ENCODE assay signal across 8 mouse cellular contexts in the genomic region with DNA sequence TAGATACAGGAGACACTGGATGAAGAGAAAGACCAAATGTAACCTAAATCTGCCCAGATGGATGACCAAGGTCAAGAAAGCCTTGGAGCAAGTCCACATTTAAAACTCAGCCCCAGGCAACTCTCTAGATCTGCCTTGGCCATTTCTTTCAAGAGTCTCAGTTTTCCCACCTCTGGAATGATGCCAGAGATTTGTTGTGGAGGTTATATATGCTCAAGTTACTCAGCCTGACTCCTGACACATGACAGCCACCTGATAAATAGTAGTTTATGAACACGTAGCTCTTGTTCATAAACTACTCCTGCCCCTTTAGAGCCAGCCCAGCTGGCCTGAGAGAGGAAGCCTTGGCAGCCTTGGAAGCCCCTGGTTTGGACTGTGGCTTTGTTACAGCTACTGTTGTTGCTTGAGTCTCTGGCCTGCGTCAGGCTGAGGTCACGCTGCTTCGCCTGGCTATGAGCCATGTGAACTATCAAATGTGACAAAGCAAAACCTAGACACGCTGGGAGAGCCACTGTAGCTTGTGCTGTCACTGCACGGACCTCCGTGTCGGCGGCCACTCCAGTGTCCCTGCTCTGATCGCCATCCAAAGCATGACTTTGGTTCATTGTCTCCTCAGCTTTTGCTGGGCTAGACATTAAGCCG.
DNase-seq lines count a peak whose midpoint lies in the region; ATAC-seq and TF ChIP-seq lines count a peak whose summit lies in the region.

No protein-coding gene starts in this region.

- 33% methylated on average over 11 of the region's 11 CpGs for WGBS in kidney, adult 2 months

- no peak for TF ChIP-seq CTCF in kidney, adult 2 months (conservative IDR thresholded peaks at IDR 0.05; ENCODE audit: insufficient read depth, insufficient read length, low read depth, low read length)

- no peak for TF ChIP-seq POLR2A in kidney, adult 2 months (IDR thresholded peaks at IDR 0.05; ENCODE audit: low read depth, low read length)

- H3K27ac ChIP-seq in kidney, adult 2 months (ENCODE audit: insufficient read depth, low read depth, low read length): no peak overlapping the region

- peaks cover 47% of the 10 kb centered on the region for H3K36me3 ChIP-seq in megakaryocyte, embryonic 14.5 days (replicated peaks; ENCODE audit: low read length)
- no peaks in the 10 kb centered on the region for H3K36me3 ChIP-seq in kidney, adult 2 months (ENCODE audit: control insufficient read depth, insufficient read depth, low read length)

- H3K27me3 ChIP-seq in megakaryocyte, embryonic 14.5 days (replicated peaks): no peaks in the 10 kb centered on the region
- no peaks in the 10 kb centered on the region for H3K27me3 ChIP-seq in kidney, adult 2 months (replicated peaks; ENCODE audit: control insufficient read depth, insufficient read depth, low read length)

- no peak for ATAC-seq in megakaryocyte, adult 5-6 weeks (ENCODE audit: poor library complexity, severe bottlenecking)

- DNase-seq in cerebellum, adult 11 months: peak; percentile 32
- DNase-seq in heart, adult 8-10 months (ENCODE audit: low spot score): peak; percentile 82
- DNase-seq in kidney, adult 2 months: peak; percentile 76
- DNase-seq in lung, postnatal 25 days (ENCODE audit: low spot score): peak; percentile 58
- no peak for DNase-seq in embryo, embryonic 9.5 days (ENCODE audit: extremely low spot score)
- no peak for DNase-seq in thymus, postnatal 14 days

- H3K9me3 ChIP-seq in megakaryocyte, embryonic 14.5 days: no peaks in the 10 kb centered on the region

- H3K4me1 ChIP-seq in megakaryocyte, embryonic 14.5 days: peaks cover 83% of the 10 kb centered on the region
- peaks cover 21% of the 10 kb centered on the region for H3K4me1 ChIP-seq in kidney, adult 2 months (ENCODE audit: control insufficient read depth, insufficient read depth, low read length)

- peak overlapping the region; percentile 57 for H3K4me3 ChIP-seq in megakaryocyte, embryonic 14.5 days (replicated peaks)
- H3K4me3 ChIP-seq in kidney, adult 2 months (ENCODE audit: insufficient read depth, low read depth, low read length): no peak overlapping the region

Comparison
In these comparisons a context has a peak if more than half of its experiments do, and no peak if none do; other contexts are left out.
1. DNase-seq: peak in cerebellum, adult 11 months (single experiment), heart, adult 8-10 months (single experiment), kidney, adult 2 months (single experiment) and lung, postnatal 25 days (single experiment); none in embryo, embryonic 9.5 days (single experiment) and thymus, postnatal 14 days (single experiment).